Mouse (Mus musculus) hindbrain, embryonic 15.5 days (tissue): Measurements from ENCODE around the gene Nsd1. TPM values are rescaled to one million over a fixed set of nuclear protein-coding genes. Genes with fewer than 3 reads are reported as not detected.

Experiments
- ATAC-seq: fragments of 200-750 bp; cut with Nextera tagmentation; 2 replicates; pipeline ENCODE4 v1.8.0; 2017; ENCODE audit warnings: low read depth, moderate number of reproducible peaks, moderate TSS enrichment; ENCODE audit not compliant: low FRiP score
- H3K27ac ChIP-seq: fragments of 300-500 bp; sonication (generic); replicated peaks from 2 replicates; pipeline ENCODE4 v1.5.1; 2015; ENCODE audit warnings: mild to moderate bottlenecking, inconsistent platforms
- H3K27me3 ChIP-seq: fragments of 300-500 bp; sonication (generic); 2 replicates; pipeline ENCODE4 v1.6.1; 2015; ENCODE audit warnings: control low read depth, inconsistent platforms
- H3K36me3 ChIP-seq: fragments of 300-500 bp; sonication (generic); 2 replicates; pipeline ENCODE4 v1.6.1; 2015; ENCODE audit warnings: control low read depth, inconsistent platforms
- H3K4me1 ChIP-seq: fragments of 300-500 bp; sonication (generic); replicated peaks from 2 replicates; pipeline ENCODE4 v1.6.1; 2015; ENCODE audit warnings: control low read depth, inconsistent platforms
- H3K4me2 ChIP-seq: fragments of 300-500 bp; sonication (generic); 2 replicates; pipeline ENCODE4 v1.6.1; 2015; ENCODE audit warnings: moderate library complexity, mild to moderate bottlenecking, inconsistent platforms
- H3K4me3 ChIP-seq: fragments of 300-500 bp; sonication (generic); 2 replicates; pipeline ENCODE4 v1.5.1; 2015; ENCODE audit warnings: mild to moderate bottlenecking, inconsistent platforms
- H3K9ac ChIP-seq: fragments of 300-500 bp; sonication (generic); 2 replicates; pipeline ENCODE4 v1.6.1; 2015; ENCODE audit warnings: inconsistent platforms
- H3K9me3 ChIP-seq: fragments of 300-500 bp; sonication (generic); 2 replicates; pipeline ENCODE4 v1.6.1; 2016; ENCODE audit warnings: control low read depth, inconsistent platforms
- WGBS: fragments of 180-500 bp; shearing (Covaris S2); methylation state at CpG from one replicate; pipeline ENCODE4 v1.1.7; 2015; 5-methylcytosine and 5-hydroxymethylcytosine counted together
- polyA plus RNA-seq: library from polyadenylated mRNA; unstranded; fragments of >200 nt; fragmentation: Nextera tagmentation; extraction: Ambion mirVana; gene quantifications from 2 replicates; pipeline ENCODE4 v1.2.1, GENCODE M21; 2015

Nsd1 gene
- polyA plus RNA-seq, 1 experiment from 2014 or later, result 49.1 TPM

DNA sequence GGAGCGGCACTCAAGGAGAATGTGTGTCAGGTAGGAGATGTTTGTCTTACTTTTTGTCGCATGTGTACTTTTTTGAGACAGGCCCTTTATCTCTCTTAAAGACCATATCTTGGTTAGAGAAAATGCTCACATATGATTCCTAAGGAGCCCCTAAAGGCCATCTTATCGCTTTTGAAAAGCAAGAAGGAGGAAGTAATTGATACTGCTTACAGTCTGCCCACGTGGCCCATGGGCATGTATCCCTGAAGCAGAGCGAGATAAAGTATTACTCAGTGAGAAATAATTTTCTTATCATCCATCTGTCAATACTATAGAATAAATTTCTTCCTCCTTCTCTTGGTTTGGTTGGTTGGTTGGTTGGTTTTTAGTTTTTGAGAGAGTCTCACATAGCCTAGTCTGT lies 68.1 kb downstream of the Nsd1 start:
- H3K27ac ChIP-seq, result no peak overlapping the region
- H3K36me3 ChIP-seq, result peaks cover 49% of the 10 kb centered on the region
- no peak overlapping the region for H3K4me3 ChIP-seq
- WGBS, result 92% methylated on average over 5 of the region's 5 CpGs
- no peaks in the 10 kb centered on the region for H3K9me3 ChIP-seq
- no peak for ATAC-seq
- no peak overlapping the region for H3K4me2 ChIP-seq
- H3K9ac ChIP-seq, result no peak overlapping the region
- no peaks in the 10 kb centered on the region for H3K27me3 ChIP-seq
- no peaks in the 10 kb centered on the region for H3K4me1 ChIP-seq

DNA sequence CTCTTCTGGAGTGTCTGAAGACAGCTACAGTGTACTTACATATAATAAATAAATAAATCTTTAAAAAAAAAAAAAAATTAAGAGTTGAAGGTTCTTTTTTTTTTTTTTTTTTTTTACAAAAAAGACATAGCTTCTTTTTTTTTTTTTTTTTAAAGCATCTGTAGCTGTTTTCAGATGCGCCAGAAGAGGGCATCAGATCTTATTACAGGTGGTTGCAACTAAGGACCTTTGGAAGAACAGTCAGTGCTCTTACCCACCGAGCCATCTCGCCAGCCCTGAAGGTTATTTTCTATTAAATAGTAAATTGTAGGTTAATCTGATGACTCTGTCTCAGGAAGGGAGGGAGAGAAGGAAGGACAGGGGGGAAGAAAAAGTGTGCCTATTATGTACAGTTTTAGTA lies 79.3 kb downstream of the Nsd1 start:
- no peak overlapping the region for H3K4me2 ChIP-seq
- H3K27me3 ChIP-seq, result no peaks in the 10 kb centered on the region
- H3K4me3 ChIP-seq, result no peak overlapping the region
- H3K27ac ChIP-seq, result no peak overlapping the region
- no peak overlapping the region for H3K9ac ChIP-seq
- H3K4me1 ChIP-seq, result no peaks in the 10 kb centered on the region
- H3K9me3 ChIP-seq, result no peaks in the 10 kb centered on the region
- H3K36me3 ChIP-seq, result peaks cover 65% of the 10 kb centered on the region
- no peak for ATAC-seq
- 85% methylated on average over 3 of the region's 3 CpGs for WGBS

DNA sequence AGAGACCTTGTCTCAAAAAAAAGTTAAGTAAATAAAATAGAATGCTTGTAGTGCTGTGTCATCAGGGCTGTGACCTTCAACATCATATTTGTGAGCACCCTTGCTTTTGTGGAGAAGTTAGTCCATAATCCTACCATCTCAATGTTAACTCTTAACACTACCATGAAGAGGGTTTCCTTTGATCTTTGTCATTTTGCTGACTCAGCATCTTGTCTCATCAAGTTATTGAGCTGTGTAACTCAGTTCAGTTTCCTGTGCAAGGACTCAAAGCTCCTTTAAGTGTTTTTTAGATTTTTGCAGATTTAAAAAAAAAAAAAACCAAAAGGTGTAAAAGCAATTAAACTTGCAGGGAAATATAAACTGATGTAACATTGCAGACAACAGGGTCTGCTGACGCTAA lies 87.2 kb downstream of the Nsd1 start:
- Histone ChIP-seq H3K4me2 (no peak overlapping the region), H3K9ac (no peak overlapping the region), H3K4me1 (no peaks in the 10 kb centered on the region), H3K27ac (no peak overlapping the region), H3K4me3 (no peak overlapping the region), H3K9me3 (no peaks in the 10 kb centered on the region), H3K27me3 (no peaks in the 10 kb centered on the region), H3K36me3 (peaks cover 74% of the 10 kb centered on the region)
- no peak for ATAC-seq
- 82% methylated on average over 1 of the region's 1 CpGs for WGBS

DNA sequence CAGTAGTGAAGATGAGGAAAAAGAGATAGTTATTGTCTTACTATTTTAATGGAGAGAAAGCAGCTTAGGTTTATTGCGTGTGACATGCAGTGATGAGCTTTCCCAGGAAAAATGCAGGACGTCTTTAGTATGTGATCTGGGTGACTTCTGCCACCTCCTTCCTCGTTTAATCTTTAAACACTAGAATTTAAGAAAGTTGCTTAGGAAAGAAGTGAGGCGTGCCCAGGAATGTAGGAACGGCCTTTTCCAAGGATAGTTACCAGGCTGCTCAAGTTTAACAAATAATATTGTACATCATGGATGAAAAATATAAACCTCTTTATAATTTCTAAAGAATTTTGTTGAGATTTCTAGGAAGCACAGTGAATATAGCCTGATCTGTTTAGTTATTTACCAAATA lies 91.3 kb downstream of the Nsd1 start:
- no peak for ATAC-seq
- no peak overlapping the region for H3K4me2 ChIP-seq
- WGBS, result 92% methylated on average over 5 of the region's 5 CpGs
- H3K27me3 ChIP-seq, result no peaks in the 10 kb centered on the region
- no peak overlapping the region for H3K27ac ChIP-seq
- H3K4me1 ChIP-seq, result no peaks in the 10 kb centered on the region
- no peaks in the 10 kb centered on the region for H3K9me3 ChIP-seq
- no peak overlapping the region for H3K9ac ChIP-seq
- H3K36me3 ChIP-seq, result peaks cover 78% of the 10 kb centered on the region
- H3K4me3 ChIP-seq, result no peak overlapping the region

DNA sequence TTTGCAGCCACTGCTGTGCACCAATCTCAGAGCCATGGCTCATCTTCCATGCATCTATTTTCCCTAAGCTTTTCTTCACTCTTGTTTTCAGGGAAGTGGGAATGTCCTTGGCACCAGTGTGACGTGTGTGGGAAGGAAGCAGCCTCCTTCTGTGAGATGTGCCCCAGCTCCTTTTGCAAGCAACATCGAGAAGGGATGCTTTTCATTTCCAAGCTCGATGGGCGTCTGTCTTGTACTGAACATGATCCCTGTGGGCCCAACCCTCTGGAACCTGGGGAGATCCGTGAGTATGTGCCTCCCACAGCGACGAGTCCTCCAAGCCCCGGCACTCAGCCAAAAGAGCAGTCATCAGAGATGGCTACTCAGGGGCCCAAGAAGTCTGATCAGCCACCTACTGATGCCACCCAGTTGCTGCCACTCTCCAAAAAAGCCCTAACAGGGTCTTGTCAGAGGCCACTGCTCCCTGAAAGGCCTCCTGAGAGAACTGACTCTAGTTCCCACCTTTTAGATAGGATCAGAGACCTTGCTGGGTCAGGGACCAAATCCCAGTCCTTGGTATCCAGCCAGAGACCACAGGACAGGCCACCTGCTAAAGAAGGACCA lies 102.5 kb downstream of the Nsd1 start:
- no peak overlapping the region for H3K27ac ChIP-seq
- no peaks in the 10 kb centered on the region for H3K4me1 ChIP-seq
- H3K36me3 ChIP-seq, result peaks cover 87% of the 10 kb centered on the region
- H3K9ac ChIP-seq, result no peak overlapping the region
- ATAC-seq, result no peak
- no peak overlapping the region for H3K4me3 ChIP-seq
- no peaks in the 10 kb centered on the region for H3K27me3 ChIP-seq
- no peak overlapping the region for H3K4me2 ChIP-seq
- 96% methylated on average over 8 of the region's 8 CpGs for WGBS
- no peaks in the 10 kb centered on the region for H3K9me3 ChIP-seq

DNA sequence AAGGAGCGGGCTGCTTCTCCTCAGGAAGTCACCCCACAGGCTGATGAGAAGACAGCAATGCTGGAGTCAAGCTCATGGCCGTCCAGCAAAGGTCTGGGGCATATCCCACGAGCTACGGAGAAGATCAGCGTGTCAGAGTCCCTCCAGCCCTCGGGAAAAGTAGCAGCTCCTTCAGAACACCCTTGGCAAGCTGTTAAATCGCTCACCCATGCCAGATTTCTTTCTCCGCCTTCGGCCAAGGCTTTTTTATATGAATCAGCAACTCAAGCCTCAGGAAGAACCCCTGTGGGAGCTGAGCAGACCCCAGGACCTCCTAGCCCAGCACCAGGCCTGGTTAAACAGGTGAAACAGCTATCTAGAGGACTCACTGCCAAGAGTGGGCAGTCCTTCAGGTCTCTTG lies 103.5 kb downstream of the Nsd1 start:
- Histone ChIP-seq H3K9ac (no peak overlapping the region), H3K27ac (no peak overlapping the region), H3K4me1 (no peaks in the 10 kb centered on the region), H3K36me3 (peaks cover 81% of the 10 kb centered on the region), H3K9me3 (no peaks in the 10 kb centered on the region), H3K27me3 (no peaks in the 10 kb centered on the region), H3K4me2 (no peak overlapping the region), H3K4me3 (no peak overlapping the region)
- ATAC-seq, result no peak
- WGBS, result 87% methylated on average over 9 of the region's 9 CpGs

DNA sequence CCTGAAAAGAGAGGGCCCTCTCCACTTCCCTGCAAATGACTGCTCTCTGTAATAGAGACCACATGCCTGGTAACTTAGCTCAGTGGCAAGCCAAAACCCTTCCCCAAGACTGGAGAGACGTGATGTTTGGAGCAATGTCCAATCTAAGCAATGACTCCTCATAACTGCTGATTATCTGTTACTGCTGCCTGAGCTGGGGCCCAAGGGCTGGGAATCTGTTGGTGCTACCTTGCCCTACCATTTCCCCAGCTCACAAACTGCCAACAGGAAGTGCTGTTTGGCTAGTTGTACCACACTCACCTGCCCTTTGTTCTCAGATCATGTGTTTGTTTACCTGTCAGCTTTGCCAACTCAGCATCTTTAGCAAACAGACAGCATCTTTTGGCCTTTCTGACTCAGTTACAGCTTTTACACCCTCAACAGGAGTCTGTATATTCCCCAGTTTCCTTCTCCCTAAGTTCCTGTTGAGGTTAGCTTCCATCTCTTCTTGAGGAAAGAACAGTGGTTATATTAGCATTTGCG lies 105.4 kb downstream of the Nsd1 start:
- no peak overlapping the region for H3K4me2 ChIP-seq
- 92% methylated on average over 2 of the region's 2 CpGs for WGBS
- H3K36me3 ChIP-seq, result peaks cover 70% of the 10 kb centered on the region
- no peak overlapping the region for H3K27ac ChIP-seq
- H3K9me3 ChIP-seq, result no peaks in the 10 kb centered on the region
- no peak overlapping the region for H3K9ac ChIP-seq
- ATAC-seq, result no peak
- H3K27me3 ChIP-seq, result no peaks in the 10 kb centered on the region
- H3K4me3 ChIP-seq, result no peak overlapping the region
- no peaks in the 10 kb centered on the region for H3K4me1 ChIP-seq

DNA sequence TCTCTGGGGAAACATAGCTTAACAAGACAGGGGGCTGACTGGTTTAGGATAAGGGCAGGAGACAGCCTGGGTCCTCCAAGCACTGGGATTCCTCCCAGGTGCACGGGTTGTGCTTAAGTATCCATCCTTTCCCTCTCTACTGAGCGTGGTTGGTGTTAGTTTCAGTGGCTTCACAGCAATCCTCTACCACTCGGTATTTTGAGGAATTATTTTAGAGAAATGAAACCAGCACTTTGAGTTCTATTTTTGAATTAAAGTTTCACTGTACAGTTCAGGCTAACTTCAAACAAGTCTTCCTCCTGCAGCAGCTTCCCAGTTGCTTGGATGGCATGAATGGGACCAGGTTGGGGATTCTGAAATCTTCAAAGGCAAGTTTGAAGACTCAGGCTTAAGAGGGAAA lies 108.8 kb downstream of the Nsd1 start:
- Histone ChIP-seq H3K9me3 (no peaks in the 10 kb centered on the region), H3K9ac (no peak overlapping the region), H3K27ac (no peak overlapping the region), H3K36me3 (peaks cover 40% of the 10 kb centered on the region), H3K4me3 (no peak overlapping the region), H3K4me2 (no peak overlapping the region), H3K4me1 (peaks cover 22% of the 10 kb centered on the region), H3K27me3 (no peaks in the 10 kb centered on the region)
- 80% methylated on average over 3 of the region's 3 CpGs for WGBS
- ATAC-seq, result no peak

DNA sequence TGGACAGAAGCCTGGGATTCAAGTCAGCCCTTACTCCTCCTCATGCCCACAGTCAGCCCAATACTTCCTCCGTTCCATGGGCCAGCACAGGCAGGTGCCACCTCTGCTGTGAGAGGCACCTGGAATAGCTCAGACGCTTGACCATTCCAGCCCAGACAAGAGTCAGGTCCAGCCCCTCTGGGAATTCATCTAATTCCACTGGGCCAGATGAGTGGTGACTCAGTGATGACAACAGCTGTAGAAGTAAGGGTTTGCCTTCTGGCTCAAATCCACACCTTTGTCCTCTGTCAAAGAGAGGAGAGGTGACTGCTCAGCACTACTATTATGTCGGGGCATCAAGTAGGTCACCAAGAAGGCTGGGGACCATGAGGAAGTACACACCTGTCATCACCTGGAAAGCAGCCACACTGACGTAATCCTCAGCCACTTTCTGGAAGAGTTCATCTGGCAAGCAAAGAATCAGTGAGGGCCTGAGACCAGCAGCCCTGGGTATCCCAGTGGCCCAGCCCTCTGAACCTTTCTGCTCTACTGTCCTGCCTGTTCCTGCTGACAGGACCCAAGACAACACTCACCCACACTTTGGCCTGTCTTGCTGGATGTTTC lies 110.5 kb downstream of the Nsd1 start, which contains the start of gene Prelid1:
Gene Prelid1 (plus strand): TSS at position 570 of the 603 bp plus-strand sequence.
- ATAC-seq, result no peak
- Histone ChIP-seq H3K27me3 (no peaks in the 10 kb centered on the region), H3K27ac (peak within 1 kb of the TSS; percentile 82; the same call in 1 of the 2 replicates), H3K4me1 (peaks cover 30% of the 10 kb centered on the region), H3K9me3 (no peaks in the 10 kb centered on the region), H3K4me2 (peak within 1 kb of the TSS; percentile 96), H3K9ac (peak within 1 kb of the TSS; percentile 99), H3K36me3 (peaks cover 32% of the 10 kb centered on the region), H3K4me3 (peak within 1 kb of the TSS; percentile 99)
- WGBS, result 92% methylated on average over 4 of the region's 4 CpGs

DNA sequence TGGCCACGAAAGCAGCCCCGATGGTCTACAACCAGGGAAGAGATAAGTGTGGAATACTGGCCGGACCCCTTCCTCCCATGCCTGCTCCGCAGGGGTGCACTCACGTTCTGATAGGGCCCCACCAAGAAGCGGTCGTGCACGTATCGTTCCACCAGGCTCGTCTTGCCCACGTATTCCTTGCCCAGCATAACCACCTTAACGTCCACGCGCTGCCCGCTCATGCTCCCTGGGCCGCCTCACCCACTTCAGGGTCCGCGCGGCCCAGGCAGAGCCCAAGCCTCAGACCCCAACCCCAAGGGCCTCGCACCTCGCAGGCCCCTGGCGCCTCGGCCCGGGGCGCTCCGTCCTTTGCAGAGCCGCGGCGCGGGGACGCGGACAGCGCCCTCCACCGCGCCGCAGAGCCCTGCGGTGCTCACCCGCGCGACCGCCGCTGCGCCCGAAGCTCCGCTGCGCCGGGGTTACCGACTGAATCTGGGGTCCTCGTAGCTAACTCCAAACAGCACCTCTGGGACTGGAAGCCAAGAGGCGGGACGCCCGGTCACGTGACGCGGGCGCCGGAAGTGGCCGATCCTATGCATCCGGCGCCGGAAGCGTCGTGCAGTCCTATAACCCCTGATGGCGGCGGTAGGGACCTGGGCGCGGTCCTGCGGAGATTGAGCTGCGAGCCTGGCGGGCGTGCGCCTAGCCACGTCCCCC lies 112.0 kb downstream of the Nsd1 start, which contains the start of gene Rab24:
Gene Rab24 (minus strand): TSS at position 513 of the 696 bp plus-strand sequence.
- Histone ChIP-seq H3K27ac (peak within 1 kb of the TSS; percentile 82), H3K9me3 (no peaks in the 10 kb centered on the region), H3K9ac (peak within 1 kb of the TSS; percentile 99), H3K4me1 (peaks cover 30% of the 10 kb centered on the region), H3K36me3 (peaks cover 30% of the 10 kb centered on the region), H3K27me3 (no peaks in the 10 kb centered on the region), H3K4me3 (peak within 1 kb of the TSS; percentile 99), H3K4me2 (peak within 1 kb of the TSS; percentile 96)
- peak; percentile 93 for ATAC-seq
- under 1% methylated on average over 73 of the region's 73 CpGs for WGBS

DNA sequence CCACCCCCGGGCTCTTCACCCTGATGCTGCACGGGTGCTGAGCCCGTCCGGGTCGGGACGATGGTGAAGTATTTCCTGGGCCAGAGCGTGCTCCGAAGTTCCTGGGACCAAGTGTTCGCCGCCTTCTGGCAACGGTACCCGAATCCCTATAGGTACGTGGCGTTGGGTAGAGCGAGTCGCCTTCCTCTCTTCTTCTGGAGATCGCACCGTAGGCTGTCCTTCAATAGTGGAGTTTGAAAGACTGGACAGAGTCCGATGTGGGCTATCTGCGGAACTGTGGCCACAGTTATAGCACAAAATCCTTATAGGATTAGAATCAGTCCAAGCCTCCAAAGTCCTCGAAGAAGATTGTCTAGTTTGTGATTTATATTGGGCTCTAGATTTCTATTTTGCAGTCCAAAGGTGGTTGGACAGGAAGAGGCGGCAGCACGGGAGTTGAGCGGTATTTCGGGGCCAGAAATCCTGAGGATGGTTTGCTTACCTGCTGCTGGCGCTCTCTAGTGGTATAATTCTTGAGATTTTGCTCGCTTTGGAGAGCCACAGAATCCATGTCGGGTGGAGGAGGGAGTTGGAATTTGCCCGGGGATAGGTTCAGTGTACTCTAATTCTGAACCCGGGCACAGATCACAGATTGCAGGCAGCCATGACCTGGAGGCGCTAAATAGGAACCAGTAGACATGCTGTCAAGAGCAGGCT lies 112.7 kb downstream of the Nsd1 start:
- H3K4me2 ChIP-seq, result peak overlapping the region; percentile 96
- H3K27ac ChIP-seq, result peak overlapping the region; percentile 82
- ATAC-seq, result no peak
- no peaks in the 10 kb centered on the region for H3K9me3 ChIP-seq
- H3K27me3 ChIP-seq, result no peaks in the 10 kb centered on the region
- H3K4me3 ChIP-seq, result peak overlapping the region; percentile 99
- H3K4me1 ChIP-seq, result peaks cover 34% of the 10 kb centered on the region
- under 1% methylated on average over 31 of the region's 31 CpGs for whole genome bisulfite sequencing
- H3K36me3 ChIP-seq, result peaks cover 23% of the 10 kb centered on the region
- peak overlapping the region; percentile 99 for H3K9ac ChIP-seq

DNA sequence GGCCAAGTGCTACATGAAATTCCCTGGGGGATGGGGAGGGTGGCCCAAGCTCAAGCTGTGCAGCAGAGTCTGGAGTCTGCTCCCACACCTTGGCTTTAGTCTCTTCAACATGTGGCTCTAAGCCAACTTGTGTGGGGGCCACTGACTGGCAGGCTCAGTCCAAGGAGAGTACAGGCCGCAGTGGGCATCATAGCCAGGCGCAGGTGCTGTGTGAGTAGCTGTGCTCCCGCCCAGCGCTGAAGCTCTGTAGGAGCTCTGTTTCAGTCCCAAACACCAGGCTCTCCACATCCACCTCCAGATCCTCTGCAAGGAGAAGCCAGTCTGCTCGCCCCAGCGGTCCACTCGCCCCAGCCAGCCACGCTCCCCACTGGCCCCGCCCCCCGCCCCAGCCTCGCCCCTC lies 116.0 kb downstream of the Nsd1 start:
- H3K4me1 ChIP-seq, result peaks cover 53% of the 10 kb centered on the region

More for the DNA sequence above, 116.0 kb downstream of the Nsd1 start:
- Histone ChIP-seq H3K36me3 (peaks cover 16% of the 10 kb centered on the region), H3K27ac (no peak overlapping the region), H3K9ac (no peak overlapping the region), H3K4me3 (no peak overlapping the region), H3K4me2 (no peak overlapping the region), H3K27me3 (no peaks in the 10 kb centered on the region), H3K9me3 (no peaks in the 10 kb centered on the region)
- no peak for ATAC-seq
- 86% methylated on average over 11 of the region's 11 CpGs for WGBS
